Mouse (Mus musculus): ENCODE data around the gene Lzts2. TPM values are rescaled to one million over a fixed set of nuclear protein-coding genes. Genes with fewer than 3 reads are reported as not detected.

Lzts2 gene
- polyA plus RNA-seq, 1 experiment = 143 TPM

- no peak for TF ChIP-seq POLR2A (IDR thresholded peaks at IDR 0.05; ENCODE audit: borderline replicate concordance, extremely low read depth, low read depth, low read length)
- H3K4me3 ChIP-seq (replicated peaks; ENCODE audit: extremely low read depth, low read depth, low read length) = no peak overlapping the region
- no peak for DNase-seq
- 62% methylated on average over 7 of the region's 7 CpGs for WGBS
- H3K4me1 ChIP-seq (ENCODE audit: control insufficient read depth, insufficient read depth, low read length) = peaks cover 2% of the 10 kb centered on the region; the same call in 1 of the 2 replicates
Observed at GRCm38 (mm10) chr19:44992712-44993111, 21.5 kb upstream of the Lzts2 start.

GRCm38 (mm10) chr19:44997786-44998185 lies 16.4 kb upstream of the Lzts2 start:
- whole genome bisulfite sequencing = 85% methylated on average over 11 of the region's 11 CpGs
- DNase-seq = no peak
- Histone ChIP-seq H3K4me1 (ENCODE audit: control insufficient read depth, insufficient read depth, low read length) (no peaks in the 10 kb centered on the region), H3K4me3 (replicated peaks; ENCODE audit: extremely low read depth, low read depth, low read length) (no peak overlapping the region)
- TF ChIP-seq POLR2A (IDR thresholded peaks at IDR 0.05; ENCODE audit: borderline replicate concordance, extremely low read depth, low read depth, low read length) (no peak), CTCF (IDR thresholded peaks at IDR 0.05; ENCODE audit: insufficient read depth, low read length) (no peak)

DNA sequence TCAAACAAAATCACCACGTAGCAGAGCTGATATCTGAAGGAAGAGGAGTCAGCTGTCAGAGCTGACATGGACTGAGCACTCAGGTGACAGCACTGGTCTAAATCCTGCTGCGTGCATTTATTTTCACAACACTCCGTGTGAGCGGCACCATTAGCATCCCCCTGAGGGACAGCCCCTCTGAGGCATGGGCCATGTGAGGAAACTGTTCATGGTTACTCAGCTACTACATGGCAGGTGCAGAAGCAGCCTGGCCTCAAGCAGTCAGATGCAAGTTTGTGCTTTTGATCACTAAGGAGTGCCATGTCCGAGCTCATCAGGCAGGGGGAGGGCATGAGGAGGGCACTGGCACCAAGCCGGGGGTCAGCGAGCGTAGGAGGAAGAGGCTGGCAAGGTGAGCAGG lies 14.6 kb upstream of the Lzts2 start:
- WGBS = 78% methylated on average over 8 of the region's 8 CpGs
- Histone ChIP-seq H3K4me1 (ENCODE audit: control insufficient read depth, insufficient read depth, low read length) (no peaks in the 10 kb centered on the region), H3K4me3 (replicated peaks; ENCODE audit: extremely low read depth, low read depth, low read length) (no peak overlapping the region)
- TF ChIP-seq CTCF (IDR thresholded peaks at IDR 0.05; ENCODE audit: insufficient read depth, low read length) (no peak), POLR2A (IDR thresholded peaks at IDR 0.05; ENCODE audit: borderline replicate concordance, extremely low read depth, low read depth, low read length) (no peak)
- no peak for DNase-seq

GRCm38 (mm10) chr19:45002301-45002700 lies 11.9 kb upstream of the Lzts2 start:
- H3K4me1 ChIP-seq (ENCODE audit: control insufficient read depth, insufficient read depth, low read length) = peaks cover 10% of the 10 kb centered on the region
- WGBS = 64% methylated on average over 3 of the region's 3 CpGs
- no peak for DNase-seq
- no peak overlapping the region for H3K4me3 ChIP-seq (replicated peaks; ENCODE audit: extremely low read depth, low read depth, low read length)
- TF ChIP-seq POLR2A (IDR thresholded peaks at IDR 0.05; ENCODE audit: borderline replicate concordance, extremely low read depth, low read depth, low read length) (no peak), CTCF (IDR thresholded peaks at IDR 0.05; ENCODE audit: insufficient read depth, low read length) (0 out of 2 replicates have a peak, but pooled peaks have one; percentile 18)

GRCm38 (mm10) chr19:45003740-45004516 lies 10.3 kb upstream of the Lzts2 start:
- no peak for DNase-seq
- peaks cover 10% of the 10 kb centered on the region for H3K4me1 ChIP-seq (ENCODE audit: control insufficient read depth, insufficient read depth, low read length)
- WGBS = 88% methylated on average over 7 of the region's 7 CpGs
- H3K4me3 ChIP-seq (replicated peaks; ENCODE audit: extremely low read depth, low read depth, low read length) = no peak overlapping the region
- TF ChIP-seq CTCF (IDR thresholded peaks at IDR 0.05; ENCODE audit: insufficient read depth, low read length) = no peak
- TF ChIP-seq POLR2A (IDR thresholded peaks at IDR 0.05; ENCODE audit: borderline replicate concordance, extremely low read depth, low read depth, low read length) = no peak

DNA sequence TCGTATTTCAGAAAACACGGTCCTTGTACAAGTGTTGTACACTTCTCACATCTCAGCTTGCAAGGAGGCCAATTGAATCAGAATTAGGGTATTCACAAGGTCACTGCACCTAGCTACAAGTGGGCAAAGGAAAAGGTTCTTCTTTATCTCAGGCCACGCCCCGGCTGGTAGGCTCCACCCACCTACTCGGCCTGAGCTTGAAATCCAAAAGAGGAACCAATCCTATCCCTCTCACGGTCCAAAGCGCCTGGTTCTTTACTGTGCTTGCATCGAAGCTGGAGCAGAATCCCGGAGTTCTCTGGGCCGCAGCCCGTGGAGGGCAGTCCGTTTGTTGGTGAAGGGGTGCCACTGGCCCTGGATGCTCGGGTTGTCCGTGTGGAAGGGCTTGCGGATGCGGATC lies 8.8 kb upstream of the Lzts2 start, which contains the start of gene Twnk:
TSS of gene Twnk (plus strand) at position 220 of the 400 bp plus-strand sequence.
- Histone ChIP-seq H3K4me1 (ENCODE audit: control insufficient read depth, insufficient read depth, low read length) (peaks cover 10% of the 10 kb centered on the region), H3K4me3 (replicated peaks; ENCODE audit: extremely low read depth, low read depth, low read length) (peak within 1 kb of the TSS; percentile 96)
- TF ChIP-seq POLR2A (IDR thresholded peaks at IDR 0.05; ENCODE audit: borderline replicate concordance, extremely low read depth, low read depth, low read length) = no peak
- TF ChIP-seq CTCF (IDR thresholded peaks at IDR 0.05; ENCODE audit: insufficient read depth, low read length) = no peak
- peak; percentile 54 for DNase-seq
- WGBS = 8% methylated on average over 16 of the region's 16 CpGs

- H3K4me3 ChIP-seq (replicated peaks; ENCODE audit: extremely low read depth, low read depth, low read length) = peak within 1 kb of the TSS; percentile 96
- H3K4me1 ChIP-seq (ENCODE audit: control insufficient read depth, insufficient read depth, low read length) = peaks cover 10% of the 10 kb centered on the region
- under 1% methylated on average over 82 of the region's 82 CpGs for WGBS
- peak; percentile 99 for DNase-seq
- no peak for TF ChIP-seq CTCF (IDR thresholded peaks at IDR 0.05; ENCODE audit: insufficient read depth, low read length)
- peak; percentile 56; the same call in 1 of the 2 replicates for TF ChIP-seq POLR2A (IDR thresholded peaks at IDR 0.05; ENCODE audit: borderline replicate concordance, extremely low read depth, low read depth, low read length)
Observed at GRCm38 (mm10) chr19:45005957-45006712, 8.1 kb upstream of the Lzts2 start, which contains the start of gene Mrpl43. Mrpl43 (minus strand) TSS chr19:45006442.

DNA sequence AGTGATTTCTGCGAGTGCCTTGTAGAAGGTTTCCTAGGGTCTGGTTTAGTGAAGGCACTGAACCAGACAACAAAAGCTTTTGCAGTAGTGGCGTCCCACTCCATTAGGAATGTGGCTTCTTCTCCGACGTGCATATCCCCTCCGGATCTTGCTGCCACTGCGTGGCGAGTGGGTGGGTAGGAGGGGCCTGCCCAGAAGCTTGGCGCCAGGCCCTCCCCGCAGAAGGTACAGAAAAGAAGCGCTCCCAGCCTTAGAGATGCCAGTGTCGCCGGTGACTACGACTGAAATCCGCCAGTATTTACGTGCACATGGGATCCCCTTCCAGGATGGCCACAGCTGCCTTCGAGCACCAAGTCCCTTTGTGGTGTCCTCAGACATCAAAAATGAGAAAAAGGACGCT lies 7.2 kb upstream of the Lzts2 start:
- WGBS = 17% methylated on average over 17 of the region's 17 CpGs
- no peak for TF ChIP-seq CTCF (IDR thresholded peaks at IDR 0.05; ENCODE audit: insufficient read depth, low read length)
- no peak for TF ChIP-seq POLR2A (IDR thresholded peaks at IDR 0.05; ENCODE audit: borderline replicate concordance, extremely low read depth, low read depth, low read length)
- peaks cover 10% of the 10 kb centered on the region for H3K4me1 ChIP-seq (ENCODE audit: control insufficient read depth, insufficient read depth, low read length)
- no peak overlapping the region for H3K4me3 ChIP-seq (replicated peaks; ENCODE audit: extremely low read depth, low read depth, low read length)
- DNase-seq = no peak

DNA sequence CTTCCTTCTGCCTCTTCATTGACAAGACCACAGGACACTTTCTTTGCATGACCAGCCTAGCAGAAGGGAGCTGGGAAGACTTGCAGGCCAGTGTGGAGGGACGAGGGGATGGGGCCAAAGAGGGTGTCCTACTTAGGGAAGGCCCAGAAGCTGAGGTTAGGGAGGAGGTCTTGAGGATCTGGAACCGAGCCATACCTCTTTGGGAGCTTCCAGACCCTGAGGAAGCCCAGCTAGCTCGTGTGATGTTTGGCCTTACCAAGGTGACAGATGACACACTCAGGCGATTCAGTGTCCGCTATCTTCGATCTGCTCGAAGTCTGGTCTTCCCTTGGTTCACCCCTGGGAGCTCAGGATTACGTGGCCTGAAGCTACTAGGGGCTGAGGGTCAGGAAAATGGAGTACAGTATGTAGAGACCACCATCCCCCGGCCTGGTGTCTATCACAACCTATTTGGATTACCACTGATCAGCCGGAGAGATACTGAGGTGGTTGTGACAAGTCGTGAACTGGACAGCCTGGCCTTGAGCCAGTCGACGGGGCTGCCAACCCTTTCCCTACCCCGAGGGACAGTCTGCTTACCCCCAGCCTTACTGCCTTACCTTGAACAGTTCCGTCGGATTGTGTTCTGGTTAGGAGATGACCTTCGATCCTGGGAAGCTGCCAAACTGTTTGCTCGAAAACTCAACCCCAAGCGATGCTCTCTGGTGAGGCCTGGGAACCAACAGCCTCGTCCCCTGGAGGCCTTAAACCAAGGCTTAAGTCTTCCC lies 6.6 kb upstream of the Lzts2 start:
- H3K4me1 ChIP-seq (ENCODE audit: control insufficient read depth, insufficient read depth, low read length) = peaks cover 10% of the 10 kb centered on the region
- 73% methylated on average over 20 of the region's 20 CpGs for WGBS
- no peak for DNase-seq
- H3K4me3 ChIP-seq (replicated peaks; ENCODE audit: extremely low read depth, low read depth, low read length) = no peak overlapping the region
- TF ChIP-seq POLR2A (IDR thresholded peaks at IDR 0.05; ENCODE audit: borderline replicate concordance, extremely low read depth, low read depth, low read length) = no peak
